Mouse (Mus musculus): ENCODE results near the gene Klhl40. TPM values are rescaled to one million over a fixed set of nuclear protein-coding genes. Genes with fewer than 3 reads are reported as not detected.

Klhl40 gene
- polyA plus RNA-seq, 1 experiment = not detected

GRCm38 (mm10) chr9:121815183-121815582 lies 37.8 kb downstream of the Klhl40 start:
- Histone ChIP-seq H3K36me3 (ENCODE audit: control insufficient read depth, insufficient read depth, low read length) (no peaks in the 10 kb centered on the region), H3K4me3 (ENCODE audit: low read depth, low read length) (no peak overlapping the region), H3K4me1 (ENCODE audit: control insufficient read depth, insufficient read depth, insufficient read length, low read length) (no peaks in the 10 kb centered on the region), H3K27ac (ENCODE audit: insufficient read depth, low read depth, low read length) (no peak overlapping the region), H3K27me3 (ENCODE audit: control insufficient read depth, insufficient read depth, low read length) (no peaks in the 10 kb centered on the region)
- TF ChIP-seq CTCF (IDR thresholded peaks at IDR 0.05; ENCODE audit: extremely low read depth, insufficient read length, insufficient replicate concordance, low read depth, low read length) (no peak), POLR2A (IDR thresholded peaks at IDR 0.05; ENCODE audit: low read depth, low read length) (no peak)
- WGBS = 43% methylated on average over 6 of the region's 6 CpGs

GRCm38 (mm10) chr9:121819073-121819770 lies 41.8 kb downstream of the Klhl40 start:
- 50% methylated on average over 9 of the region's 9 CpGs for WGBS
- no peaks in the 10 kb centered on the region for H3K36me3 ChIP-seq (ENCODE audit: control insufficient read depth, insufficient read depth, low read length)
- peak overlapping the region; percentile 71 for H3K27ac ChIP-seq (ENCODE audit: insufficient read depth, low read depth, low read length)
- no peaks in the 10 kb centered on the region for H3K27me3 ChIP-seq (ENCODE audit: control insufficient read depth, insufficient read depth, low read length)
- TF ChIP-seq CTCF (IDR thresholded peaks at IDR 0.05; ENCODE audit: extremely low read depth, insufficient read length, insufficient replicate concordance, low read depth, low read length) = no peak
- no peak for TF ChIP-seq POLR2A (IDR thresholded peaks at IDR 0.05; ENCODE audit: low read depth, low read length)
- H3K4me1 ChIP-seq (ENCODE audit: control insufficient read depth, insufficient read depth, insufficient read length, low read length) = no peaks in the 10 kb centered on the region
- H3K4me3 ChIP-seq (ENCODE audit: low read depth, low read length) = no peak overlapping the region

DNA sequence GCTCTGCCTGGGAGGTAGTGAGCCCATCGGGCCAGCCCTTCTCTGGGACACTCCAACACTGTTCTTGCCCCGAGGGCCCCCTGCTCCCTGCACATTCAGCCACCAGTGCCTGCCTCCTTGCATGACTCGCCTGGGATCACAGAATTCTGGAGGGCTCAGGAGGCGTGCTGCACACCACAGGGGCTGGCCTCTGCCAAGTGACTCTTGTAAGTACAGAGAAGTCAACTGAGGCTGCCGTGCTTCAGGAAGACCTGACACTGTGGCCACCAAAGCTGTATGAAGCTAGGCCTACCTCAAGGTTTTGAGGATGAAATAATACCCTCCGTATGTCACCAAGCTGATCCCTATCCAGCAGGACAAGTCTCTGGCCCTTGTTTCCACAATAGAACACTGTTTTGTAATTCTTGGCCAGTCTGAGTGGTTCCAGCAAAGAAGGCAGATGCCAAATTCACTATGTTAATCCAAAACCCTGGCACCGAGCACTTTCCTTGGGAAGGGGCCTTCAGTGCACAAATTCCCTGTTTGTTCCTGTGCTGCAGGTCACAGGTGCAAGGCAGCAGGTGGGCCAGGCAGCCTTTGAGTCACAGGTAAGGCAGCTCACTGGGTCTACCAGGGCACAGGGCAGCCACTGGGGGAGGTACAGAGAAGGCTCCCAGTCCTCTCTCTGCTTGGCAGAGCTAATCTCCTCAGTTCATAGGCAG lies 42.5 kb downstream of the Klhl40 start:
- H3K4me1 ChIP-seq (ENCODE audit: control insufficient read depth, insufficient read depth, insufficient read length, low read length) = no peaks in the 10 kb centered on the region
- H3K27ac ChIP-seq (ENCODE audit: insufficient read depth, low read depth, low read length) = peak overlapping the region; percentile 71
- H3K4me3 ChIP-seq (ENCODE audit: low read depth, low read length) = no peak overlapping the region
- 55% methylated on average over 7 of the region's 7 CpGs for WGBS
- H3K36me3 ChIP-seq (ENCODE audit: control insufficient read depth, insufficient read depth, low read length) = no peaks in the 10 kb centered on the region
- TF ChIP-seq CTCF (IDR thresholded peaks at IDR 0.05; ENCODE audit: extremely low read depth, insufficient read length, insufficient replicate concordance, low read depth, low read length) = no peak
- no peak for TF ChIP-seq POLR2A (IDR thresholded peaks at IDR 0.05; ENCODE audit: low read depth, low read length)
- H3K27me3 ChIP-seq (ENCODE audit: control insufficient read depth, insufficient read depth, low read length) = no peaks in the 10 kb centered on the region

GRCm38 (mm10) chr9:121820765-121821164 lies 43.4 kb downstream of the Klhl40 start:
- Histone ChIP-seq H3K36me3 (ENCODE audit: control insufficient read depth, insufficient read depth, low read length) (no peaks in the 10 kb centered on the region), H3K4me3 (ENCODE audit: low read depth, low read length) (no peak overlapping the region), H3K4me1 (ENCODE audit: control insufficient read depth, insufficient read depth, insufficient read length, low read length) (no peaks in the 10 kb centered on the region), H3K27me3 (ENCODE audit: control insufficient read depth, insufficient read depth, low read length) (no peaks in the 10 kb centered on the region), H3K27ac (ENCODE audit: insufficient read depth, low read depth, low read length) (no peak overlapping the region)
- TF ChIP-seq POLR2A (IDR thresholded peaks at IDR 0.05; ENCODE audit: low read depth, low read length) = no peak
- WGBS = 60% methylated on average over 5 of the region's 5 CpGs

DNA sequence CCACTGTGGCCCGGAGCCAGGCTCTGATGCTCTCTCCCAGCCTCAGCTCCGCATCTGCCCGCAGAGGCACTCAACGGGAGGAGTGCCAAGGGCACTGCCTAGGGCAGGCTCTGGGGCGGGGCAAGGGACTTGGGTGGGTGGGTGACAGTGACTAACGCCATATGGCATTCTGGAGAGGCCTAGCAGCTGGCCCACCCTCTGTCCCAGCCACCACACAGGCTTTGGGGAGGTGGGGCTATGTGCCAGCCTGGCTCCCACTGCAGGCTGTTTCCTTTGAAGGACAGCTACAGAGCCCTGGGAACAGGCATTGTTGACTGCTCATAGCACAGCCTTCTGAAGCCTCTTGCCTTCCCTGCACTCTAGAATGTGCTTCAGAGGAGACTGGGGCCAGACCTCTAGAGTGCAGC lies 45.2 kb downstream of the Klhl40 start:
- TF ChIP-seq POLR2A (IDR thresholded peaks at IDR 0.05; ENCODE audit: low read depth, low read length) (no peak), CTCF (IDR thresholded peaks at IDR 0.05; ENCODE audit: extremely low read depth, insufficient read length, insufficient replicate concordance, low read depth, low read length) (no peak)
- no peaks in the 10 kb centered on the region for H3K36me3 ChIP-seq (ENCODE audit: control insufficient read depth, insufficient read depth, low read length)
- H3K4me1 ChIP-seq (ENCODE audit: control insufficient read depth, insufficient read depth, insufficient read length, low read length) = no peaks in the 10 kb centered on the region
- no peaks in the 10 kb centered on the region for H3K27me3 ChIP-seq (ENCODE audit: control insufficient read depth, insufficient read depth, low read length)
- H3K4me3 ChIP-seq (ENCODE audit: low read depth, low read length) = no peak overlapping the region
- WGBS = 27% methylated on average over 6 of the region's 6 CpGs
- H3K27ac ChIP-seq (ENCODE audit: insufficient read depth, low read depth, low read length) = no peak overlapping the region

GRCm38 (mm10) chr9:121823051-121823450 lies 45.6 kb downstream of the Klhl40 start:
- Histone ChIP-seq H3K27me3 (ENCODE audit: control insufficient read depth, insufficient read depth, low read length) (no peaks in the 10 kb centered on the region), H3K27ac (ENCODE audit: insufficient read depth, low read depth, low read length) (no peak overlapping the region), H3K4me1 (ENCODE audit: control insufficient read depth, insufficient read depth, insufficient read length, low read length) (no peaks in the 10 kb centered on the region), H3K4me3 (ENCODE audit: low read depth, low read length) (no peak overlapping the region), H3K36me3 (ENCODE audit: control insufficient read depth, insufficient read depth, low read length) (no peaks in the 10 kb centered on the region)
- WGBS = 82% methylated on average over 1 of the region's 1 CpGs
- TF ChIP-seq POLR2A (IDR thresholded peaks at IDR 0.05; ENCODE audit: low read depth, low read length) (no peak), CTCF (IDR thresholded peaks at IDR 0.05; ENCODE audit: extremely low read depth, insufficient read length, insufficient replicate concordance, low read depth, low read length) (no peak)

- H3K4me3 ChIP-seq (ENCODE audit: low read depth, low read length) = no peak overlapping the region
- H3K4me1 ChIP-seq (ENCODE audit: control insufficient read depth, insufficient read depth, insufficient read length, low read length) = no peaks in the 10 kb centered on the region
- WGBS = 79% methylated on average over 7 of the region's 7 CpGs
- TF ChIP-seq POLR2A (IDR thresholded peaks at IDR 0.05; ENCODE audit: low read depth, low read length) (no peak), CTCF (IDR thresholded peaks at IDR 0.05; ENCODE audit: extremely low read depth, insufficient read length, insufficient replicate concordance, low read depth, low read length) (no peak)
- H3K27me3 ChIP-seq (ENCODE audit: control insufficient read depth, insufficient read depth, low read length) = no peaks in the 10 kb centered on the region
- no peak overlapping the region for H3K27ac ChIP-seq (ENCODE audit: insufficient read depth, low read depth, low read length)
- no peaks in the 10 kb centered on the region for H3K36me3 ChIP-seq (ENCODE audit: control insufficient read depth, insufficient read depth, low read length)
These were observed 46.6 kb downstream of the Klhl40 start for GRCm38 (mm10) chr9:121823991-121824390.

Data from small intestine, adult 2 months (tissue).